11 mouse cellular contexts compared by ENCODE assay signal in the genomic region with DNA sequence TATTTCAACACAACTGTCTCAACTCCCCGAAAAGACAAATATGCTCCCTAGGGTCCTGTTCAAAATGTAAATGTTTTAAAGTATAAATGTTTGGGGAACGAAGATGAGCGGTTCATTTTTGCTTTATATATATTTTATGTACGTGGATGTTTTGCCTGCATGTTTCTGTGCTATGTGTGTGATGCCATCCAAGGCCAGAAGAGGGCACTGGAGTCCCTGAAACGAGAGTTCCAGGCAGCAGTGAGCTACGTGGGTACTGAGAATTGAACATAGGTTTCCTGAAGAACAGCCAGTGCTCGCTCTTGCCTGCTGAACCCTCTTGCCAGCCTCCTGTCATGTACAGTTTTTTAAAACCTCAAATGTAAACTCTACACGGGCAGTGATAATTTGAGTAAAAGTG.
A peak's percentile ranks its signal among the peaks of the same experiment; 100 is the strongest.
DNase-seq lines count a peak whose midpoint lies in the region; ATAC-seq and TF ChIP-seq lines count a peak whose summit lies in the region.
"Had no signal": no experiment of that assay in that cellular context is flagged by ENCODE, and none has a peak within 500 bp of the region (broad histone marks: within the 10 kb centered on the region; RNA-seq: fewer than 3 reads in every experiment).

No protein-coding gene starts in this region.

- no peak for TF ChIP-seq POLR2A in bone marrow macrophage, adult 2 months (IDR thresholded peaks at IDR 0.05; ENCODE audit: borderline replicate concordance, low read depth, low read length)

- WGBS in lung, postnatal 0 days, result 82% methylated on average over 8 of the region's 8 CpGs

- H3K4me3 ChIP-seq in gastrocnemius, adult 2 months, result no peak overlapping the region
- no peak overlapping the region for H3K4me3 ChIP-seq in lung, postnatal 0 days (ENCODE audit: low read depth, low read length)
- H3K4me3 ChIP-seq in bone marrow macrophage, adult 2 months (ENCODE audit: insufficient read depth, low read length), result no peak overlapping the region
- H3K4me3 ChIP-seq: embryonic facial prominence, embryonic 12.5 days; limb, embryonic 12.5 days; midbrain, embryonic 12.5 days had no signal

- intact Hi-C loops in gastrocnemius, adult 2 months (cut with DNase I), result no loop called here
- intact Hi-C loops in heart, postnatal 10 days (cut with DNase I), result no loop called here

- no peak overlapping the region for H3K4me2 ChIP-seq in lung, postnatal 0 days (replicated peaks; ENCODE audit: low read depth, low read length)
- H3K4me2 ChIP-seq: embryonic facial prominence, embryonic 12.5 days; limb, embryonic 12.5 days; midbrain, embryonic 12.5 days had no signal

- no peaks in the 10 kb centered on the region for H3K27me3 ChIP-seq in lung, postnatal 0 days (replicated peaks; ENCODE audit: insufficient read depth, low read length)
- no peaks in the 10 kb centered on the region for H3K27me3 ChIP-seq in splenic B cell, adult 2 months (ENCODE audit: control insufficient read depth, insufficient read depth, low read length, poor library complexity, severe bottlenecking)
- H3K27me3 ChIP-seq: embryonic facial prominence, embryonic 12.5 days; limb, embryonic 12.5 days; midbrain, embryonic 12.5 days had no signal

- no peaks in the 10 kb centered on the region for H3K4me1 ChIP-seq in lung, postnatal 0 days (ENCODE audit: insufficient read depth, low read depth, low read length)
- H3K4me1 ChIP-seq in bone marrow macrophage, adult 2 months (ENCODE audit: control insufficient read depth, insufficient read depth, low read length), result peaks cover under 1% of the 10 kb centered on the region
- H3K4me1 ChIP-seq: embryonic facial prominence, embryonic 12.5 days; limb, embryonic 12.5 days; midbrain, embryonic 12.5 days had no signal

- no peaks in the 10 kb centered on the region for H3K9me3 ChIP-seq in lung, postnatal 0 days (ENCODE audit: low read length)
- H3K9me3 ChIP-seq: embryonic facial prominence, embryonic 12.5 days; midbrain, embryonic 12.5 days had no signal

- no peak for DNase-seq in gastrocnemius, adult 2 months
- DNase-seq in gastrocnemius, postnatal 25 days, result no peak
- no peak for DNase-seq in lung, postnatal 0 days (ENCODE audit: low spot score)
- no peak for DNase-seq in lung, postnatal 25 days (ENCODE audit: low spot score)
- peak; percentile 14 for DNase-seq in splenic B cell, adult 2 months (ENCODE audit: low read depth, low spot score)
- no peak for DNase-seq in heart, postnatal 10 days
- no peak for DNase-seq in cerebellum, adult 9-10 months

- H3K27ac ChIP-seq in gastrocnemius, adult 2 months, result no peak overlapping the region
- no peak overlapping the region for H3K27ac ChIP-seq in lung, postnatal 0 days (ENCODE audit: low read length)
- no peak overlapping the region for H3K27ac ChIP-seq in bone marrow macrophage, adult 2 months (ENCODE audit: insufficient read depth, low read depth, low read length)
- H3K27ac ChIP-seq: embryonic facial prominence, embryonic 12.5 days; limb, embryonic 12.5 days; midbrain, embryonic 12.5 days had no signal

- peak; percentile 56 for TF ChIP-seq CTCF in gastrocnemius, adult 2 months (IDR thresholded peaks at IDR 0.05)
- TF ChIP-seq CTCF in lung, postnatal 0 days (IDR thresholded peaks at IDR 0.05), result peak; percentile 48
- TF ChIP-seq CTCF in bone marrow macrophage, adult 2 months (IDR thresholded peaks at IDR 0.05; ENCODE audit: low read depth, low read length), result peak; percentile 34; the same call in 1 of the 2 replicates

- no peak for TF ChIP-seq EP300 in lung, postnatal 0 days (IDR thresholded peaks at IDR 0.05)

- H3K36me3 ChIP-seq in lung, postnatal 0 days (ENCODE audit: insufficient read depth, low read length), result no peaks in the 10 kb centered on the region
- H3K36me3 ChIP-seq in splenic B cell, adult 2 months (ENCODE audit: control insufficient read depth, insufficient read depth, low read length, poor library complexity, severe bottlenecking), result no peaks in the 10 kb centered on the region

- ATAC-seq in lung, postnatal 0 days, result no peak

- H3K9ac ChIP-seq in lung, postnatal 0 days (replicated peaks; ENCODE audit: low read depth), result no peak overlapping the region
- H3K9ac ChIP-seq: embryonic facial prominence, embryonic 12.5 days; limb, embryonic 12.5 days; midbrain, embryonic 12.5 days had no signal
